Mouse (Mus musculus) right cerebral cortex, postnatal 14 days (tissue): Measurements from ENCODE around the gene Mtmr3.

Experiments used
- DNase-seq: peaks from one replicate; pipeline ENCODE4 v3.0.0; 2022

Gene Mtmr3

DNA sequence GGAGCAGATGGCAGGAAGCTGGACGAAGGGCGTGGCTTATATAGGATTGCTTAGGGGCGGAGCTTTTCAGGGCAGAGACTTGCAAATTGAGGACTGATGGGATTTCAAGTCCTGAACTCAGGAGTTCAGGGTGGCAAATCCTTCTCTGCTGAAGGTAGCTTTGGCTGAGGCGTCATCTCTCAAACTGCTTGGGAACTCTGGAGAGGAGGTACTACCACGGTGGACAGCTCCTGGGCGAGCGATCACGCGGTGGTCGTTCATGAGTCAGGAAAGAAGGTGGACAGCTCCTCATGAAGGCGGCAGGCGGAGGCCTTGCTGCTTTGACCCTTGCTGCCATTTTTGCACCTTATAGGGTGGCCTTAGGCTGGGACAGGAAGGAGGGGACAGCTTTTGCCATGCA, 133.5 kb downstream of the Mtmr3 start:
- no peak for DNase-seq

DNA sequence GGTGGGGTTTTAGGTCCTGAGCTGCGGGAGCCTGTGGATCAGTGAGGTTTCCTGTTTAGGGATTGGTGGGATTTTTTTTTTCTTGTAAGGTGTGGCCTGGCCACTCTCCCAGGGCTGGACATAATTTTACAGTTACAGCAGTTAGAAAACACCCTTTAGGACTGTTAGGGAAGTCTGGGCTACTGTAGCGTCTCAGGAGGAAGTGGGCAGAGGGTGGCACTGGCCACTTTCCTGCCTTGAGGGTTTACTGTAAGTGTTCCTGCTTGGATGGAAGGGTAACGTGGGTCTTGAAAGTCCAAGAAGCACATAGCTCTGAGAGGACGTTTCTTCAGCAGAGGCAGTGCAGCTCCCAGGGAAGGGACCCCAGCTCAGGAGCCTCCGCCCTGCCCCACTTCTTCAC, 134.0 kb downstream of the Mtmr3 start:
- DNase-seq, result no peak

DNA sequence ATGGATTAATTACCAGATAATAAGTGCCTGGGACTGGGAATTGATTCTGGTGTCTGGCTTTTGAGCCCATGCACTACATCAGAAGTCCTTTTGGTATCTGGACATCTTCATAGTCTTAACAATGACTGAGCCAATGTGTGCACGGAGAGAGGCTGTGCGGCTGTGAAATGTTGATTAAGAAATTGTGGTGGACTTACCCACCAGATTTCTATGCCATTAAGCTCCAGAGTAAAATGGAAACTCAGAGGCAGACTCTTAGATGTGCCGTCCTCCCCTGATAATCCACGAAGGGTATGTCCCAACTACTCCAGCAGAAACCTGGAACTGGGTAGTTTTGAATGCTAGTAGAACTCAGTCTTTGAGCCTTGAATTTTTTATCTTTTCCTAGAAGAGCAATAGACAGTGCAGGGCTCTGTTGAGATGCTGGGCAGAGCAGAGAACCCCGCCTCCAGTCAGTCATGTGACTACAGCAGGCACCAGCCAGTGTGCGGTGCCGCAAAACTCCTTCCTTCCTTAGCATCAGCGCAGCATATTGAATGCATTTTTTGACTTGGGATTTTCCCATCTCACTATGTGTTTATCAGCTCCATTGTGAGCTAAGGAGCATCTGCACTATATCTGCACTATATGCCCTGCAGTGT, 139.6 kb downstream of the Mtmr3 start:
- no peak for DNase-seq

DNA sequence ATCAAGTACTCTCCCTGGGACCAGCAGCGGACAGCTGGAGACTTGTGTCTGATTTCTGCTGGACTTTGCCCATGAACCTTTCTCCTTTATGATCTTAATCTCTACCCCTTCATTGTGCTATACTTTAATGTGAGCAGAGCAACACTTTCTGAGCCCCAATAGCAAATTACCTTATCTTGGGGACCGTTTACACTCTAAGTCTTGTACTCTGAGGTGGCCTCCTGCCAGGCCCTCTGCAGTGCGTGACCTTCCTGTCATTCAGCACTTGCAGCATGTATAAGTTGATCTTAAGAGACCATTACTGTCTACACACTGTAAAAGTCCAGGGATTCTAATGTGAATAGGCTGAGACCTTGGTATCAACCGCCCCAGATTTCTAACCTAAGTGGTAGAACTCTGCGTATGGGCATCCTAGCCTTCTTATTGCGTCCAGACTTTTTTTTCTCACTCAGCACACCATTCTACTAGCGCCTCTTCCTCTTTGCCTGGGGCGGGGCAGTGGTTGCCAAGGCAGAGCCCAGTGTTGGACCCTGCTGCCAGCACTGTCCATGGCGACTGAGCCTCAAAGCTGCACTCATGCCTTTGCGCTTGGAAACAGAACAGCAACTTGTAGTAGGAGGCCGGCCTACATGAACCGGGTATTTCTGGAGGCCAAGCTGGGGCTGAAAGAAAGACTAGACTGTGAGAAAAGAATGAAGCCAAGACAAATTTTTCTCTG, 142.0 kb downstream of the Mtmr3 start:
- peak; percentile 22 for DNase-seq

DNA sequence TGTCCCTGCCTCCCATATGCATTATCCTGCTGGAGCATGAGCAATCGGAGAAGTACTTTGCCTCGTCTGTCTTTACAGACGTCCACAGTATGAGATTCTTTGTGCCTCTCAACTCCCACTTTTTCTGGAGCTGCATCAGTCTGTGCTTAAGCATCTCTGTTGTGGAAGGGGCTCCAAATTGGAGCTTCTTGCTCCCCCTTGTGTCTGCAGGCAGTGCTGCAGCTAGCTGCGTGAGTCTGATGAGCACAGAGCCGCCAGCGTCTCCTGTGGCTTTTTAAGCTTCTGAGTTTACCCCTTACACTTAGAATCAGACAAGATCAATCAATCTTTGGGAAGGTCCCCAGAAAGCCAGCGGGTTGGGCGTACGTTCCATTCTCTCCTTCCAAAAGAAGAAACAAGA, 143.5 kb downstream of the Mtmr3 start:
- peak; percentile 69 for DNase-seq

DNA sequence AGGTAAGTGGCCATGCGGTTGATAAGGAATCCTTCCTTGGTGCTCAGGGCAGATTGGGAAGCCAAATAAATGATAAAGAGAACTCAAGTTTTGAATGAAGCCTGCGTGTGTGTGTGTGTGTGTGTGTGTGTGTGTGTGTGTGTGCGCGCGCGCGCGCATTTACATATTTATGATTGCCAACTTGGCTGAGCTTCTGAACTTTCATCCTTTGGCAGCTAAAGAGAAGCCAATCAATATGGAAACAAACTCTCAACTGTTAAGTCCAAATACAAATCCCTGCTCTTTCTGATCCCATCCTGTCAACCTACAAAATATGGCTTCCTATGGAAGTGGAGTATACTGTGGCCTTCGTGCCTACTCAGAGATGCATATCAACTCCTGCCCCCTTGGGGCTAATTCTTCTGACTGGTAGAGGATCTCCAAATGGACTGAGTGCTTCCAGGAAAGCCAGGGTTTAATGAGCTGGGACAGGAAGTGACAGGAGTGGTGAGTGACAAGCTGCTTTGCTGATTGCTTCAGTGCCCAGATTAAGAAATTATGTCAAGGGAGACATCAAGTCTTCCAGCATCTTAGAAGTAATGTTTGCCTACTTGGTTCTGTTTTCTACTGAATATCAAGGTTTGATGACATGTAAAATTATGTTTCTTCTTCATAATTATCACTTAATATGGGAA, 148.3 kb downstream of the Mtmr3 start:
- DNase-seq, result no peak

DNA sequence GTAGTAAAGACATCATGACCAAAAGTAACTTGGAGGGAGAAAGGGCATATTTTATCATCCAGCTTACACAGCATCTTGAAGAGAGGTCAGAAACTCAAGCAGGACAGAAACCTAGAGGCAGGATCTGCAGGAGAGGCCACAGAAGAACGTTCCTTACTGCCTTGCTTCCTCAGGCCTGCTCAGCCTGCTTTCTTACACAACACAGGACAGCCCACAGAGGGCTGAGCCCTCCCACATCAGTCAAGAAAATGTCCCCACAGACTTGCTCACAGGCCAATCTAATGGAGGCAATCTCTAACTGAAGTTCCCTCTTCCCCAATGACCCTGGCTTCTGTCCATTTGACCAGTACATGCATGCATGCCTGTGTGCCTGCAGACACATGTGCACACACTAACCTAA, 152.4 kb downstream of the Mtmr3 start:
- no peak for DNase-seq

DNA sequence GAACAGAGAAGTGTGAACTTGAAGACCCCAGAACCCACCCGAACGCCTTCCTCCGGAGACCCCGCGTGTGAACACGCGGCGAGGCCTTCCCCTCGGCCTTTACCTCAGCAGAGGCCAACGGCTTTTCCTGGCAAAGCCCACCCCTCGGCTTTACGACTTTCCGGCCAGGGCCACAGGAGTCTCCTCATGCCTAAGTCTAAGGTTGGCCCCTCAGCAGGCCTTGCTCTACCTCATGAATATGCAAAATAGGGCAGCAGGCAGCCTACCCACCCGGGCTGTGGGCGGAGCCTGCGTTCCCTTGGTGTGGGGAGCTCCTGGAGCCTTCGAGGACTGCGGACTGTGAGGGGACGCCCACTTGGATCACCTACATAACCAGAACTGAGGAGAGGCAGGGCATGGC, 153.7 kb downstream of the Mtmr3 start, which contains the start of gene Hormad2:
TSS of gene Hormad2 (minus strand) at position 128 of the 400 bp plus-strand sequence.
- no peak for DNase-seq

DNA sequence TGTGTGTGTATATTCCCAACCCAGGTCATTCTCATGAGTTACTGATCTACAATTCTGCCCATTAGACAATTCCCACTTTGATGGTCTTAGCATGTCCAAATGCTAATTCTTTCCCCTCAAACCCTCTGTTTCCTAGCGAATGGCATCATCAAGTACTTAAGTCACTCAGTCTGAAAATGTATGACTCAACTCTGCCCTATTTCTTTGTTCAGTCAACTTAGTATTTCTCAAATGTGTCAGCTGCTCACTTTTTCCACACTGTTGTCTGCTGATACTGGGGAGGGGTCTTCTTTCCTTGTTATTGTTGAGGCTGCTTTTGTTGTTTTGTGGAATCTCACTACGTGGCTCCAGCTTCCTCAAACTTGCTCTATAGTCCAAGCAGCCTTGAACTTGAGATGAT, 156.5 kb downstream of the Mtmr3 start:
- DNase-seq, result no peak

DNA sequence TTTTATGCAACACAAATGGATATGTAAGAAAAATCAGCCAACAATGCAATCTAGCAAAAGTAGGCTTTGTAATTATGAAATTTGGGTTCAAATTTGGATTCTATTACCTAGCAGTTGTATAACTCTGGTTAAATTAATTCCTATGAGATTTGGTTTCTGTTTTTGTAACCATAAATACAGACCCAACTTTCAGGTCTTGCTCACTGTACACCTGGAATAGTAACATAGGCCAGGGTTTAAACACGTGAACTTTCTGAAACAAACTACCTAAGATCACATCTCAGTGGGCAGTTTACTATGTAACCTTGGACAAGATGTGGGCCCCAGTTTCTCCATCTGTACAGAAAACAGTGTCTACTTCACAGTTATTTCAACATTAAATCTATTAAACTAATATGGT, 157.3 kb downstream of the Mtmr3 start:
- DNase-seq, result no peak

DNA sequence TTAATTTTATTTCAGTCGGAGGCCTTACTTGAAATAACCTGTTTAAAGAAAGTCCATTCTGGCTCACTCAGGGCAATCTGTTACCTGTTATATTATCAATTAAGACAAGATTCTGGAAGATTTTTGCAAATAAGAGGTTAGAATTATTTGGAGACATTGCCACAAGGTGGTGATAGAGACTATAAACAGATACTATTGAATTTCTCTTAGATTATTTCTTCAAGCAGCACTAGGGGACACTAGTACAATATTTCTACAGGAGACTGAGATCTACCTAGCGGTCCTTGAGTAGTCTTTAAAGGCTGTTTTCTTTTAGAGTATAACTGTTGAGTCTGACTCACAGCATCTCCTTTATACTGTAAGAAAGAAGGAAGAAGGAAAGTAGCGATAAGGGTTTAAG, 158.0 kb downstream of the Mtmr3 start:
- no peak for DNase-seq

DNA sequence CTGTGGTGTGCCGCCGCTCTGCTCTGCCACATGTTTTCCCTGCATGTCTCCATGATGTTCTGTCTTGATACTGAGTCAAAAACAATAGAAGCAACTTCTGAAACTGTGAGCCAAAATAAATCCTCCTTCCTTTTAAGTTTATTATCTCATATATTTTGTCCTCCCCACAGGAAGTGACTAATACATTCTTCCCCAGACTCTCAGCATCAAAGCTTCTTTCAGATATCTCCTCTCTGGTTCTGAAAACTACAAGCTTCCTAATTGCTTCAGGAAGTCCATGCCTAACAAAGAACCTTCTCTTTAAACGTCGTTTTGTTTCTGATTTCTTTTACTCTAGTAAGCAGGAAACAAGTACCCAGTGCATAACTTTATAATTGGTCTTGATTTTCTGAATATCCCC, 160.2 kb downstream of the Mtmr3 start:
- no peak for DNase-seq
